In the genomic region with DNA sequence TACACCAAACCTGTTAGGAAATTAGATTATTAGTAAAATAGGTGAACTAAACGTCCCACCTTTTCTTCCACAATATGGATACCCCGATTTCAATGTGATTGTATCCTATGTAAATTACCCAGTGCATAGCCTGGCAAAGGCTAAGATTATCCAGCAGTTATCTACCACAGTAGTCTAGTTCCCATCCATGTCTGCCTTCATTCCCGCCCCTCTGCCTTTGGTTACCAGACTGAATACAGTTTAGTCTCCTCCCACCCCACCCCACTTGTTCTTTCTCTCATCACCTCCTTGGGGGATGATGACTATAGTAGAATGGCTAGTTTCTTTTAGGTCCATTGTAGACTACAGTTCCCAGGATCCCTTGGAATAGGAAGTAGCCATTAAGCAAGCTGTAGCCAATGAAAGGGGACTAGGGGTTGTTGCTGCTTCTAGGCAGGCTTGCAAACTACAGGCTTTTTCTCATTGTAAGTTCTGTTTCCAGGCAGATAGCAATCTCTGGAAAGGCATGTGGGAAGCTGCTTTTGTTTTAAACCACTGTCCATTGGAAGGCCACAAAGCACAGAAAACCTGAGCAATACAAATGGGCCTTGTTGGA, we compare ENCODE assay signal across 18 mouse cellular contexts. TPM values are rescaled to one million over a fixed set of nuclear protein-coding genes. Genes with fewer than 3 reads are reported as not detected.
DNase-seq lines count a peak whose midpoint lies in the region; ATAC-seq lines count a peak whose summit lies in the region.
"Had no signal": no experiment of that assay in that cellular context is flagged by ENCODE, and none has a peak within 500 bp of the region (broad histone marks: within the 10 kb centered on the region; RNA-seq: fewer than 3 reads in every experiment).

No protein-coding gene starts in this region.

- peak; percentile 23 for DNase-seq in forebrain, embryonic 11.5 days (ENCODE audit: low spot score)
- DNase-seq in forebrain, embryonic 10.5 days (ENCODE audit: extremely low spot score, low spot score) = no peak
- DNase-seq in R1 (ENCODE audit: low read depth, low spot score) = peak; percentile 17
- DNase-seq in hindbrain, embryonic 11.5 days (ENCODE audit: low spot score) = peak; percentile 3
- no peak for DNase-seq in testis, postnatal 14 days (ENCODE audit: low spot score)
- DNase-seq in urinary bladder, postnatal 25 days (ENCODE audit: low spot score) = no peak
- no peak for DNase-seq in spleen, adult 12 weeks (ENCODE audit: low spot score)
- DNase-seq: adrenal gland, postnatal 25 days; heart, postnatal 10 days; kidney, postnatal 4 days; layer of hippocampus, postnatal 36 days; lung, postnatal 10 days had no signal

- no peaks in the 10 kb centered on the region for H3K27me3 ChIP-seq in forebrain, embryonic 11.5 days (ENCODE audit: control insufficient read depth, insufficient read depth, low read length)
- no peaks in the 10 kb centered on the region for H3K27me3 ChIP-seq in forebrain, embryonic 10.5 days (ENCODE audit: poor library complexity, severe bottlenecking)
- no peaks in the 10 kb centered on the region for H3K27me3 ChIP-seq in hindbrain, embryonic 11.5 days (ENCODE audit: control insufficient read depth, insufficient read depth, low read length)
- no peaks in the 10 kb centered on the region for H3K27me3 ChIP-seq in midbrain, embryonic 15.5 days (replicated peaks)
- H3K27me3 ChIP-seq: embryonic facial prominence, embryonic 15.5 days had no signal

- no peak overlapping the region for H3K4me3 ChIP-seq in forebrain, embryonic 11.5 days (ENCODE audit: low read depth, low read length)
- H3K4me3 ChIP-seq in forebrain, embryonic 10.5 days = no peak overlapping the region
- no peak overlapping the region for H3K4me3 ChIP-seq in hindbrain, embryonic 11.5 days (ENCODE audit: low read depth, low read length)
- H3K4me3 ChIP-seq in midbrain, embryonic 15.5 days = no peak overlapping the region
- H3K4me3 ChIP-seq: embryonic facial prominence, embryonic 15.5 days had no signal

- no peak overlapping the region for H3K4me2 ChIP-seq in forebrain, embryonic 11.5 days (ENCODE audit: low read depth, low read length, severe bottlenecking)
- H3K4me2 ChIP-seq in hindbrain, embryonic 11.5 days (replicated peaks; ENCODE audit: low read depth, low read length) = no peak overlapping the region
- H3K4me2 ChIP-seq in midbrain, embryonic 15.5 days = no peak overlapping the region
- H3K4me2 ChIP-seq: embryonic facial prominence, embryonic 15.5 days had no signal

- H3K36me3 ChIP-seq in forebrain, embryonic 11.5 days (ENCODE audit: control insufficient read depth, insufficient read depth, low read length) = no peaks in the 10 kb centered on the region
- no peaks in the 10 kb centered on the region for H3K36me3 ChIP-seq in forebrain, embryonic 10.5 days (replicated peaks)
- H3K36me3 ChIP-seq in hindbrain, embryonic 11.5 days (ENCODE audit: control insufficient read depth, insufficient read depth, low read length) = no peaks in the 10 kb centered on the region
- H3K36me3 ChIP-seq in midbrain, embryonic 15.5 days (replicated peaks) = no peaks in the 10 kb centered on the region
- H3K36me3 ChIP-seq: embryonic facial prominence, embryonic 15.5 days had no signal

- no peak overlapping the region for H3K9ac ChIP-seq in forebrain, embryonic 11.5 days (ENCODE audit: low read length)
- no peak overlapping the region for H3K9ac ChIP-seq in hindbrain, embryonic 11.5 days (ENCODE audit: low read depth, low read length)
- H3K9ac ChIP-seq in midbrain, embryonic 15.5 days = no peak overlapping the region
- H3K9ac ChIP-seq: embryonic facial prominence, embryonic 15.5 days; liver, embryonic 14.5 days had no signal

- 0 out of 2 replicates have a peak, but pooled peaks have one; percentile 43 for ATAC-seq in forebrain, embryonic 11.5 days (replicated peaks; ENCODE audit: low FRiP score)
- peak; percentile 43; the same call in 1 of the 2 replicates for ATAC-seq in hindbrain, embryonic 11.5 days (ENCODE audit: low FRiP score)
- peak; percentile 75 for ATAC-seq in midbrain, embryonic 15.5 days (replicated peaks)
- ATAC-seq: intestine, postnatal 0 days had no signal

- no peak overlapping the region for H3K27ac ChIP-seq in forebrain, embryonic 11.5 days (ENCODE audit: low read depth, low read length)
- no peak overlapping the region for H3K27ac ChIP-seq in forebrain, embryonic 10.5 days
- no peak overlapping the region for H3K27ac ChIP-seq in hindbrain, embryonic 11.5 days (ENCODE audit: low read depth, low read length)
- H3K27ac ChIP-seq in midbrain, embryonic 15.5 days = peak overlapping the region; percentile 57; the same call in 1 of the 2 replicates
- H3K27ac ChIP-seq: embryonic facial prominence, embryonic 15.5 days; liver, embryonic 14.5 days; stomach, postnatal 0 days had no signal

- WGBS in forebrain, embryonic 11.5 days = 66% methylated on average over 3 of the region's 3 CpGs
- 63% methylated on average over 3 of the region's 3 CpGs for WGBS in forebrain, embryonic 10.5 days
- WGBS in hindbrain, embryonic 11.5 days = 66% methylated on average over 3 of the region's 3 CpGs
- 72% methylated on average over 3 of the region's 3 CpGs for WGBS in midbrain, embryonic 15.5 days

- 0 out of 2 replicates have a peak, but pooled peaks cover 2% of the 10 kb centered on the region for H3K4me1 ChIP-seq in forebrain, embryonic 11.5 days (replicated peaks; ENCODE audit: control insufficient read depth, insufficient read depth, low read length)
- H3K4me1 ChIP-seq in forebrain, embryonic 10.5 days = peaks cover 13% of the 10 kb centered on the region
- H3K4me1 ChIP-seq in hindbrain, embryonic 11.5 days (replicated peaks; ENCODE audit: control insufficient read depth, insufficient read depth, low read length) = no peaks in the 10 kb centered on the region
- H3K4me1 ChIP-seq in midbrain, embryonic 15.5 days = peaks cover 10% of the 10 kb centered on the region
- H3K4me1 ChIP-seq: embryonic facial prominence, embryonic 15.5 days had no signal

- H3K9me3 ChIP-seq in forebrain, embryonic 11.5 days (ENCODE audit: control insufficient read depth, low read length) = no peaks in the 10 kb centered on the region
- H3K9me3 ChIP-seq in forebrain, embryonic 10.5 days = no peaks in the 10 kb centered on the region
- H3K9me3 ChIP-seq in hindbrain, embryonic 11.5 days (ENCODE audit: control insufficient read depth, low read length) = no peaks in the 10 kb centered on the region
- no peaks in the 10 kb centered on the region for H3K9me3 ChIP-seq in midbrain, embryonic 15.5 days
- H3K9me3 ChIP-seq: embryonic facial prominence, embryonic 15.5 days had no signal

RNA-seq across cellular contexts. Expression of a gene that starts 27.7 kb away (rescaled TPM):
- polyA plus RNA-seq in forebrain, embryonic 11.5 days (2014; fragmentation: Nextera tagmentation; extraction: Ambion mirVana) = 0.90 and 1.1 TPM in 2 replicates
- polyA plus RNA-seq in forebrain, embryonic 10.5 days (2016; fragmentation: Nextera tagmentation; extraction: Ambion mirVana) = 0.09 and 0.20 TPM in 2 replicates
- 1.8 and 2.5 TPM in 2 replicates for polyA plus RNA-seq in hindbrain, embryonic 11.5 days (2014; fragmentation: Nextera tagmentation; extraction: Ambion mirVana)
- polyA plus RNA-seq in midbrain, embryonic 15.5 days (2015; fragmentation: Nextera tagmentation; extraction: Ambion mirVana) = 12.4 and 13.7 TPM in 2 replicates
- polyA plus RNA-seq: spleen, adult 2 months had no signal

Comparison
In these comparisons a context has a peak if more than half of its experiments do, and no peak if none do; other contexts are left out.
1. DNase-seq: peak in forebrain, embryonic 11.5 days (single experiment), R1 (single experiment) and hindbrain, embryonic 11.5 days (single experiment); none in forebrain, embryonic 10.5 days (single experiment), testis, postnatal 14 days (single experiment), urinary bladder, postnatal 25 days (single experiment) and spleen, adult 12 weeks (single experiment).
2. Peak in every context shown above with its lines, with median percentiles within 50 percentile points of each other: ATAC-seq.